Mouse (Mus musculus): ENCODE measurements at regions not wholly inside any gene's neighbourhood (a gene's known extent, or its start where the extent isn't known, plus 50 kb on each side); places are given as distances from the start of the nearest gene placed in this dataset.

DNA sequence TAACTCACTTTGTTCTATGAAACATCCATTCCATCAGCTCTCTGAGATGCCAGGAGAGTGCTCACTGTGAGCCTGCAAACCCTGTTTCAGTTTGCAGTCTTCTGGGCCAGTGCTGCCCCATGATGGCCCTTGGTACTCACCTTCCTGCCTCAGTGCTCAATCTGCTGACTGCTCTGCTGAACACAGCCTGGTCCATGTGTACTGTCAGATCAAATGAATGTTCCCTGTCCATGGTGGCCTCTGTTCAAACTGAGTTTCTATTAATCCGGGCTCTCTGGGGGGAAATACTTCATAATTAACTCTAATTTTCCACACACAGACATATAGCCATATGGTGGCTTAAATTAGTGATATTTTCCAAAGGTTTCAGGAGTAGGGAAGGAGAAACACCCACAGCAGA is 503.3 kb downstream of the Tmem132b start:
- ATAC-seq, result no peak
- H3K4me2 ChIP-seq, result no peak overlapping the region
- 0 out of 2 replicates have a peak, but pooled peaks cover 4% of the 10 kb centered on the region for H3K9me3 ChIP-seq (replicated peaks)
- no peaks in the 10 kb centered on the region for H3K27me3 ChIP-seq (replicated peaks)
- H3K9ac ChIP-seq, result no peak overlapping the region
- 53% methylated on average over 1 of the region's 1 CpGs for WGBS (ENCODE audit: insufficient replicate concordance)
- H3K36me3 ChIP-seq, result no peaks in the 10 kb centered on the region
- no peak overlapping the region for H3K4me3 ChIP-seq
- H3K27ac ChIP-seq, result no peak overlapping the region
- H3K4me1 ChIP-seq, result no peaks in the 10 kb centered on the region

DNA sequence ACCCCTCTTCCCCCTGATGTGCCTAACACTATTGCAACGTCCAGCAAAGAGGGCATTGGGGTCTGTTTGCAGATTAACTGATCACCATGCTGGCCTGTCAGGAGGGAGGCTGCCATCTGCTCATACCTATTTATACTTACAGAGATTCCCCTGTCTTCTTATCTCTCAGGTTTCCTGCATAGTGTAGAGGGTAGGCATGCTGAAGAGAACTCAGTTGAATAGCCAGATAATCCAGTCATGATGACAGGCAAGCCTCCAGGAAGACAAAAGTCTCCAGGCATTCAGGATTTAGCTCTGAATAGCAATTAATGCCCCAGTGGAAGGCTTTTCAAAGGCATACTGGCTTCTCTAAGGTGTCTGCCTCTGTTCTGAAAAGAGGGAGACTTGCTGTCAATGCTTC is 505.1 kb downstream of the Tmem132b start:
- 0 out of 2 replicates have a peak, but pooled peaks cover 4% of the 10 kb centered on the region for H3K9me3 ChIP-seq (replicated peaks)
- WGBS (ENCODE audit: insufficient replicate concordance), result 11% methylated on average over 1 of the region's 1 CpGs

DNA sequence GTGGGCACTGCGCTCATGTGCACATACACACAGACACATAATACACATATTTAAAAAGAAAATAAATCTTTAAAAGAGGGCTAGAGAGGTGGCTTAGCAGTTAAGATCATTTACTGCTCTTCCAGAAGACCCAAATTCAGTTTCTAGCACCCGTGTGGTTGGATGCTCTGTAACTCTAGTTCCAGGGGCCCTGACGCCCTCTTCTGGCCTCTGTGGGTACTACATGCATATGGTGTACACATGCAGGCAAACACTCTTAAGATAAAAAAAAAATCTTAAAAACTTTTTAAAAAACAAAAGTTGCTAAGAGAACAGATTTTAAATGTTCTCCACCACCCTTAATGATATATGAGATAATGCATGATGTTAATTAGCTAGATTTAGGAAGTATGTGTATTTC is 514.2 kb downstream of the Tmem132b start:
- ATAC-seq, result no peak
- no peaks in the 10 kb centered on the region for H3K36me3 ChIP-seq
- H3K27me3 ChIP-seq (replicated peaks), result no peaks in the 10 kb centered on the region
- H3K4me3 ChIP-seq, result no peak overlapping the region
- no peaks in the 10 kb centered on the region for H3K4me1 ChIP-seq
- H3K4me2 ChIP-seq, result no peak overlapping the region
- H3K27ac ChIP-seq, result no peak overlapping the region
- peaks cover 15% of the 10 kb centered on the region; the same call in 1 of the 2 replicates for H3K9me3 ChIP-seq (replicated peaks)
- WGBS (ENCODE audit: insufficient replicate concordance), result 59% methylated on average over 3 of the region's 3 CpGs
- no peak overlapping the region for H3K9ac ChIP-seq

More for the DNA sequence above, 505.1 kb downstream of the Tmem132b start:
- H3K27me3 ChIP-seq (replicated peaks), result no peaks in the 10 kb centered on the region
- H3K4me3 ChIP-seq, result no peak overlapping the region
- H3K36me3 ChIP-seq, result no peaks in the 10 kb centered on the region
- no peak overlapping the region for H3K4me2 ChIP-seq
- H3K27ac ChIP-seq, result no peak overlapping the region
- ATAC-seq, result no peak
- no peak overlapping the region for H3K9ac ChIP-seq
- H3K4me1 ChIP-seq, result no peaks in the 10 kb centered on the region

DNA sequence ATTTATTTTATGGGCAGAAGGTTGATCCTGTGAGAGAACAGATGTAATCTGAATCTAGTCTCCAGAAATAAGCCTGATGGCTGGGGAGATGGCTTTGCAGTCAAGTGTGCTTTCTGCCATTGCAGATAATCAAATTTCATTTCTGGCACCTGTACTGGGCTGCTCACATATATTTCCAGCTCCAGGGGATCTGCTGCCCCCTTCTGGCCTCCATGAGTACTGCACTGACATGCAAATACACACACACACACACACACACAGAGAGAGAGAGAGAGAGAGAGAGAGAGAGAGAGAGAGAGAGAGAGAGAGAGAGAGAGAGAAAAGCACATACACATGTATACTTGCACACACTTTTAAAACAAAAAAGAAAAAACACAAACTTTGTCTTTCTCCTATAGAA is 532.1 kb downstream of the Tmem132b start:
- Histone ChIP-seq H3K27me3 (replicated peaks) (no peaks in the 10 kb centered on the region), H3K36me3 (no peaks in the 10 kb centered on the region), H3K9ac (no peak overlapping the region), H3K27ac (no peak overlapping the region), H3K4me3 (no peak overlapping the region), H3K4me2 (no peak overlapping the region), H3K4me1 (no peaks in the 10 kb centered on the region), H3K9me3 (replicated peaks) (peaks cover 32% of the 10 kb centered on the region)
- ATAC-seq, result no peak

DNA sequence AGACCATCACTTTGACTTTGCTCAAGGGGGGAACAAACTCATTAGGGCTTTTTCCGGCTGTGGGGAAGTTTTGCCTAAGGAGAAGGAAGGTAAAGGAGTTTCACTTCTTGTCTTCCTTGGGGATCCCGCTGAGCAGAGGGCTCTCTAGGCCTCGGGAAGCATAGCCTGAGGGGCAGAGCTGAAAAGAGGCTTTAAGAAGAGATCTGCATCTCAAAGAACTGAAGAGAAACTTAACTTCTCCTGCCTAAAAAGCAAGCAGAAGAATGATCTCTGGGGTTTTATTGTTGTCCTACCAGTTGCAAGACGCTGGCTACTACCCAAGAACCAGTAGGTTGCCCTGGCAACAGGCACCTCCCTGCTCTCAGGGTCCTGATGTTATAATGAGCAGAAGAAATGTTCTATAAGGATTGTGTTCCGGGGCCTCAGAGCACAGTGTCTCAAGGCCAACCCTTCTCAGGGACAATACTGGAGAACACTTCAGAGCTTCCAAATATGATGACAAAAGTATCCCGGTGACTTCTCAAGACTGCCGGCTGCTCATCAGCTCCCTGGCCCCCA is 547.8 kb downstream of the Tmem132b start:
- Histone ChIP-seq H3K27ac (no peak overlapping the region), H3K4me1 (no peaks in the 10 kb centered on the region), H3K36me3 (no peaks in the 10 kb centered on the region), H3K4me3 (no peak overlapping the region), H3K9me3 (replicated peaks) (peaks cover 30% of the 10 kb centered on the region), H3K4me2 (no peak overlapping the region), H3K9ac (no peak overlapping the region), H3K27me3 (replicated peaks) (no peaks in the 10 kb centered on the region)
- no peak for ATAC-seq
- 42% methylated on average over 7 of the region's 7 CpGs for WGBS (ENCODE audit: insufficient replicate concordance)

DNA sequence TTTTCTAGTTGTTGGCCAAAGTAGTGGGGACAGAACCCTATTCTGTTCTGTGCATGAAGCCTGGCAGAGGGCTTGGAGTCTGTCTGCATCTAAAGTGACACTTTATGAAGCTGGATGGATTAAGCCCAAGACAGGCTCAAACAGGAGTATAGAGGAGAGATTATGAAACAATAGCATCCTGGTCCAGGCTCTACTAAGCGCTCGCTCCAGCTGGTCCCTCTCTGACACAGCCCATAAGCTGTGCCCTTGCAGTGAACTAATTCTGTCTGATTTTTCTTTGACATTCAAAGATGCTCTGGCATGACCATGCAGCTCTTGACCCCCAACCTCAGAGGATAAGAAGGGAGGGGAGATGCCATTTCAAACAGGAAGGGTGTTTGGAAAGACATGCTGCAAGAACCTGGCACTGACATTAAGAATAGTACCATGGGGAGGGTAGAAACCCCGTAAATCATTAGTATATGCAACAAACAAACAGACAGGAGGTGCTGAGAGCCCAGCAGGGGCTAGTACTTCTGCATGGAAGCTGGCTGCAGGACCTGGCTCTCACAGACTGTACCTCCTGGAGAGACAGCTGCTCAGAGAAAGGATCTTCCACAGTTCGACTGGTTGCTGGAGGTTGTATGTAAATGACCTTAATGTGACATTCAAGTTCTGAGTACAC is 556.8 kb downstream of the Tmem132b start:
- 51% methylated on average over 4 of the region's 4 CpGs for WGBS (ENCODE audit: insufficient replicate concordance)
- H3K9me3 ChIP-seq (replicated peaks), result peaks cover 29% of the 10 kb centered on the region
- no peak overlapping the region for H3K4me3 ChIP-seq
- no peak overlapping the region for H3K27ac ChIP-seq
- no peak overlapping the region for H3K4me2 ChIP-seq
- no peaks in the 10 kb centered on the region for H3K27me3 ChIP-seq (replicated peaks)
- H3K9ac ChIP-seq, result no peak overlapping the region
- no peaks in the 10 kb centered on the region for H3K36me3 ChIP-seq
- no peak for ATAC-seq
- H3K4me1 ChIP-seq, result no peaks in the 10 kb centered on the region

DNA sequence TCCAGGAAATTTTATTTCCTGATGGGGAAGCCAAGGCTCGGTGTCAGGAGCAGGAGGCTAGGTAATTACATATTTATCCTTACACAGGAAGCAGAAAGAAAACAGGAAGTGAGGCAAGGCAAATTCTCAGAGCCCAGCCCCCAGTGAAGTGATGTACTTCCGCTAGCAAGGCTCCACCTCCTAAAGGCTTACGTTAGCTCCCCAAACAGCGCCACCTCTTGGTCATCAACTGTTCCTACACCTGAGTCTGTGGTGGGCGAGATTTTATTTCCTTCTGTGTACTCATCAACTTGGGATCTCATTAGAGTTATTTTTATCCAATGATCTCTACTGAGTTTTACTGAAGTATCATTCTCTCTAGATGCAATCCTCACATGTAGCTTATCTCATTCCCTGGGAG is 561.6 kb downstream of the Tmem132b start:
- Histone ChIP-seq H3K27me3 (replicated peaks) (no peaks in the 10 kb centered on the region), H3K4me2 (no peak overlapping the region), H3K36me3 (no peaks in the 10 kb centered on the region), H3K27ac (no peak overlapping the region), H3K4me1 (no peaks in the 10 kb centered on the region), H3K4me3 (no peak overlapping the region), H3K9ac (no peak overlapping the region), H3K9me3 (replicated peaks) (0 out of 2 replicates have a peak, but pooled peaks cover 15% of the 10 kb centered on the region)
- no peak for ATAC-seq
- WGBS (ENCODE audit: insufficient replicate concordance), result 61% methylated on average over 5 of the region's 5 CpGs

DNA sequence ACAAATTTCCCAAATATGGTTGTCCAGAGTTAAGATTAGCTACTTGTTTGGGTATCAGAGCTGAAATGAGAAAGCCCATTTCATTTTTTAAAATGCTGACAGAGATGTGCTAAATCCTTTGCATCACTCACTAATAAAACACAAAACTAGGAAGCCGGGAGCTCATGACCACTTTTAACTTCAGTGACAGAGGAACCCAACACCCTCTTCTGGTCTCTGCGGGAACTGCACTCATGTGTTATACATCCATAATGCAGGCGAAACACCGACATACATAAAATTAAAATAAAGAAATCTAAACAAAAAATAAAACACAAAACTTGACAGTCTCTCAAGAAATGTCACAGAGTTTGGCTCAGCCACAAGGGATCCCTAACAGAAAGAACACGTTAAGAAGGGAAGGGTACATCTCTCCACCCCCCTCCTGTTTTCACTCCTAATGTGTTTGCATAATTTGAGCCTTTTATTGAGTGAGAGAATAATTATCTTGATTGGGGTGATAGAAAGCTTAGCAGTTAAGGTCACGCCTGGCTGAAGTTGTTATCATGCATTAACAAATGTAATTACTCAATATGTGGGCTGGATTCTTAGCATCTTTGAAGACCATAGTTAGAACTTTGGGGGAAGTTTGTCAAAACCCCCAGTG is 565.2 kb downstream of the Tmem132b start:
- ATAC-seq, result no peak
- Histone ChIP-seq H3K4me3 (no peak overlapping the region), H3K27me3 (replicated peaks) (no peaks in the 10 kb centered on the region), H3K36me3 (no peaks in the 10 kb centered on the region), H3K4me2 (no peak overlapping the region), H3K9ac (no peak overlapping the region), H3K4me1 (no peaks in the 10 kb centered on the region), H3K9me3 (replicated peaks) (peaks cover 29% of the 10 kb centered on the region; the same call in 1 of the 2 replicates), H3K27ac (no peak overlapping the region)
- 62% methylated on average over 6 of the region's 6 CpGs for WGBS (ENCODE audit: insufficient replicate concordance)

DNA sequence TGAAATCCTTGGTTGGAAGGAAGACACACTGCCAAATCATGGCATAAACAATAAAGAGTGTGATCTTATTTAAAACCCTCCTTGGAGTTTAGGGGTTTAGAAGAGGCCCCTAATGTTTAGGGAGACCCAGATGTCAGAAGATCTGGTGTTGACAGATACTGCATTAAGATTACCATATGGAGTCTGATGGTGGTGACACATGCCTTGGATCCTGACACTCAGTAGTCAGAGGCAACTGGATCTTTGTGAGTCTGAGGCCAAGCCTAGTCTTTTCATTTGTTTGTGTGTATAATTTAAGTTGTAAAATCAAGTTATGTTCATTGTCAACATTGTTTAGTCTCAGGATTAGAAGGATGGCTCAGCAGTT is 565.7 kb downstream of the Tmem132b start:
- Histone ChIP-seq H3K27me3 (replicated peaks) (no peaks in the 10 kb centered on the region), H3K27ac (no peak overlapping the region), H3K4me2 (no peak overlapping the region), H3K9ac (no peak overlapping the region), H3K9me3 (replicated peaks) (peaks cover 29% of the 10 kb centered on the region; the same call in 1 of the 2 replicates), H3K4me1 (no peaks in the 10 kb centered on the region), H3K36me3 (no peaks in the 10 kb centered on the region), H3K4me3 (no peak overlapping the region)
- no peak for ATAC-seq

DNA sequence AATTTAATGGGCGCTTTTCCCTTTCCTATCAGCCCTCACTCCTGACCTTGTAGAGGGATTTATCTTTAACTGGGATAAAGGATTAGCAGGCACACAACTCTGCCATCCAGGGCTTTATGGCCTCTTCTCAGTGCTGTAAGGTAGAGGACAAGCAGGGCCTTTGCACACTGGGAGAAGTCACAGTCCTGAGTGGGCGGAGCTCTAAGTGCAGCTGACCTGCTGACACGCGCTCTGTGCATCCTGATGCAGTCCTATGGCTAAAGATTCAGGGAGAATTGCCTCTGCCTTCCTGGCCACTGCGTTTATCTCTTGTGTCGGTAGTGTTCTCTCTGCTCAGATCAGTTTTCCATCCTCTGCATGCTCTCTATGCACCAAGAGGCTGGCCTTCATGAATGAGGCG is 566.9 kb downstream of the Tmem132b start:
- no peak overlapping the region for H3K4me2 ChIP-seq
- H3K36me3 ChIP-seq, result no peaks in the 10 kb centered on the region
- no peak overlapping the region for H3K4me3 ChIP-seq
- WGBS (ENCODE audit: insufficient replicate concordance), result 75% methylated on average over 7 of the region's 7 CpGs
- no peaks in the 10 kb centered on the region for H3K4me1 ChIP-seq
- no peaks in the 10 kb centered on the region for H3K27me3 ChIP-seq (replicated peaks)
- no peak overlapping the region for H3K9ac ChIP-seq
- ATAC-seq, result no peak
- no peak overlapping the region for H3K27ac ChIP-seq
- peaks cover 29% of the 10 kb centered on the region for H3K9me3 ChIP-seq (replicated peaks)

DNA sequence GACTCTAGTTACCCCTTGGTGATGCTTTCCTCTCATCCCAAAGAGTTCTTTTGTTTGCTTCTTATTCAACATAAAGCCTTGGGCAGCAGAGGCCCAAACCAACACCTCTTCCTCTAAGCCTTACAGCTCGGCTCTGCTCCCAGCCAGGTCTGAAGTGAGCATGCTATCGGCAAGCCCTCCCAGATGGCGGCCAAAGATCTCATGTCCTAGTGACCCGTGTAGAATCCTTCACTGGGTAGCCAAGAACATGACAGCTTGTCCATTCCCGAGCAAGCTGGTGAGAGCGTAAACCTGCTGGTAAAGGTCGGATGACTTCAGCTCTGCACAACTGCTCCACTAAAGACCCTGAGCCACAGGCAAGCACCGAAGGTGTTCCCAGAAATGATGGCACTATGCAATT is 568.4 kb downstream of the Tmem132b start:
- Histone ChIP-seq H3K9me3 (replicated peaks) (peaks cover 25% of the 10 kb centered on the region), H3K9ac (no peak overlapping the region), H3K4me1 (no peaks in the 10 kb centered on the region), H3K27ac (no peak overlapping the region), H3K4me3 (no peak overlapping the region), H3K4me2 (no peak overlapping the region), H3K27me3 (replicated peaks) (no peaks in the 10 kb centered on the region), H3K36me3 (no peaks in the 10 kb centered on the region)
- WGBS (ENCODE audit: insufficient replicate concordance), result 75% methylated on average over 8 of the region's 8 CpGs
- ATAC-seq, result no peak

DNA sequence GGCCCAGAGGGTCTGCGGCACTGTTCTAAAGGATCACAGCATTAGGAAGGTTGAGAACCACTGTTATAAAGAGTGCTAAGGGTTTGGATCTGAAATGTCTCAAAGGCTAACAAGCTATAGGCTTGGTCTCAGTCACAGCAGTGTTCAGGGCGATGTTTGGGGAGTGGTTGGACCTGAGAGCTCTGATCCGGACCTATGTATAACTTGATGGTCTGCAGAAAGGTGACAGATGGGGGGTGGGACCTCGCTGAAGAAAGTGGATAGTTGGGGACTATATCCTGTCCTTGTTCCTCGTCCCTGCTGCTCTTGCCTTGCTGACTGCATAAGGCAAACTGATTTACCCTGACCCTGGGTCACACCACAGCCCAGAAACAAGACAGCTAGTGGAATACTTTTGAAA is 572.9 kb downstream of the Tmem132b start:
- ATAC-seq, result no peak
- Histone ChIP-seq H3K4me3 (no peak overlapping the region), H3K4me1 (no peaks in the 10 kb centered on the region), H3K9me3 (replicated peaks) (peaks cover 28% of the 10 kb centered on the region), H3K27ac (no peak overlapping the region), H3K27me3 (replicated peaks) (no peaks in the 10 kb centered on the region), H3K4me2 (no peak overlapping the region), H3K9ac (no peak overlapping the region), H3K36me3 (no peaks in the 10 kb centered on the region)
- 57% methylated on average over 5 of the region's 5 CpGs for WGBS (ENCODE audit: insufficient replicate concordance)

All from liver, embryonic 12.5 days (tissue).